Mouse (Mus musculus) c-Kit-positive CD71-positive TER-119-negative erythroid progenitor cells, embryonic 14.5 days (primary cell): Measurements from ENCODE around the gene Gm4297.
"Not testable (repeated sequence)": the region's sequence is repeated elsewhere in the genome, so short reads cannot be mapped to it uniquely, and the experiment has no call there.

ENCODE experiments used
- DNase-seq: peaks from one replicate; pipeline ENCODE4 v3.0.0-alpha.2; 2013; ENCODE audit warnings: low read depth

Gm4297 gene

GRCm38 (mm10) chrX:24574795-24575194 lies at the start of gene Gm4297:
TSS of gene Gm4297 (minus strand) at chrX:24574895.
- not testable (repeated sequence) for DNase-seq
